Mouse (Mus musculus) lung, postnatal 0 days (tissue): ENCODE results near the gene Lgr6.

Source experiments
- CTCF ChIP-seq: IDR thresholded peaks from 2 replicates; pipeline ENCODE4 v1.5.1; 2016; ENCODE audit warnings: antibody characterized with exemption, mild to moderate bottlenecking
- EP300 ChIP-seq: IDR thresholded peaks from 2 replicates; pipeline ENCODE4 v1.6.1; 2016; ENCODE audit warnings: antibody characterized with exemption, mild to moderate bottlenecking, control low read depth

GRCm38 (mm10) chr1:135130376-135131018, 25.4 kb upstream of the Lgr6 start:
- TF ChIP-seq CTCF (no peak), EP300 (no peak)
